Mouse (Mus musculus): Measurements from ENCODE around the gene Krt39. TPM values are rescaled to one million over a fixed set of nuclear protein-coding genes. Genes with fewer than 3 reads are reported as not detected.

The Krt39 gene
- polyA plus RNA-seq, 1 experiment from 2014 or later: 0.08 TPM

DNA sequence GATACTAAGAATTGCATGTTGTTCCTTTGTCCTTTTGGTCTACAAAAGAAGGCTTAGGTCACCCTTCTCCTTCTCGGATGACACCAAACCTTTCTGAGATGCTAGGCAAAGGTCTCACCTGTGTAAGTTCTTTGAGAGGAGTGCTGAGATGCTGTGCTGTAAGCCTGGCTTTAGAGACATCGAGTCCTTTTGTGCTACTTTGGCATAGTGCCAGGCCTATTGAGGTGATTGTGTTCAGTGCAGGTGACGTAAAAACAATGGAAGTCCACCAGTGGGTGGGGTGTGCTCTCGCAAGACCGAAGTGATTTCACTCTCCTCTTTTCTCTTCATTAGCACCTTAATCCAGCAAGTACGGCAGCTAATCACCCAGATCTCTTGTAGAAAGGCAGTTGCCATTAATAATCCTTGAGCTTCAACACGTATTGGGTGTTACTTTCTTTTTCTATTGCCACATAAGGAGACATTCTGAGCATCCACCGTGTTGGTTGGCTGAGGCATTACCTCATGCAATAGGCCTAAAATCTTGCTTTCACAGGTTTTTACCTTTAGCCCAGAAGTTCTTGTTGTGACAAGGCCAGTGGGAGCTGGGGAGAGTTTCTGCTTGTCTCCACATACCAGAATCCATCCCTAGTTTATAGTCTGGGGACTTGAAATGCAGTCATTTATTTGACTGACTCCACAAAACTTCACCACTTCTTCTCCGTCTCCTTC lies 20.9 kb downstream of the Krt39 start:
- in situ Hi-C loops (cut with MboI; ENCODE audit: low pct_unique_long_range_greater_than_20kb): no loop called here
- ATAC-seq: no peak
- CTCF ChIA-PET: no interaction called here
- no peaks in the 10 kb centered on the region for H3K27me3 ChIP-seq
- DNase-seq (ENCODE audit: low read depth, low spot score): no peak
- POLR2A ChIA-PET: interaction anchor here (0.6 to 0.7 kb wide), 2 partner anchors 10 to 310 kb away, joined by 3 to 4 read pairs; no protein-coding TSS in a partner anchor
- no peak for TF ChIP-seq CTCF (IDR thresholded peaks at IDR 0.05)

DNA sequence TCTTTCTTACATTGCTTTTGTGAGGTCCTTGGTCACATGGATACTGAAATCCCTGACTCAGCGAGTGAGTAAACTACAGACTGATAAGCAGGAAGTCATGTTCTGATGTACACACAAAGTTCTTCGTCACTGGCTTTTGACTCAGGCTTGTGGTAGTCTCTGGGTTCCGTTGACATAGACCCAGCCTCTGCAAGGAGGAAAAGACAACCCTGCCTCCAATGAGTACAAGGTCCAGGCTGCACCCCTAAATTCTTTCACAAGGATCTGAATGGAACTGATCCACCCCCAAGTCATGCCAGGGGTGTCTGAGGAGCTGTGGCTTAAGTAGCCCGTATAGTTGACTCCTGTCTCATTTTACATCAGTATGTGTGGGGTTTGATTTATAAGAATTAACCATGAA lies 24.7 kb downstream of the Krt39 start:
- no peak for TF ChIP-seq CTCF (IDR thresholded peaks at IDR 0.05)
- POLR2A ChIA-PET: no interaction called here
- ATAC-seq (no peak), DNase-seq (ENCODE audit: low read depth, low spot score) (no peak)
- no peaks in the 10 kb centered on the region for H3K27me3 ChIP-seq
- CTCF ChIA-PET: no interaction called here
- in situ Hi-C loops (cut with MboI; ENCODE audit: low pct_unique_long_range_greater_than_20kb): loop anchor here (25.0 kb wide), 1 partner anchor 266 kb away; the partner anchor contains the start of gene Gm11595

DNA sequence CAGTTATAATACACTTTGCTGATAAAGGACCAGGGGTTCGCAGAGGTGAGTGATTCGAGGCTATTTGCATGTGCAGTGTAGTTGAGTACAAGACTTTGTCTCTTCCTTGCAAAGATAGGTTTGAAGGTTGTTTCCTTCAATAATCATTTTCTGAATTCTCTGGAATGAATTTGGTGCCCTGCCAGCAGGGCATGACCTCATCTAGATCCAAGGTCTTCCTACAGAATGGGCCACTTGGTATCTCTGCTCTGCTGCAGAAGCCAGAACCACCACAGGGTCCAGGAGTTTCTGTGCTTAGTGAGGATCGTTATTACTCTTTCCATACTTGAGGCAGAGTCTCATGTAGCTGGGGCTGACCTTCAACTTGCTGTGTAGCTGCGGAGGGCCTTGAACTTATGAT lies 26.4 kb downstream of the Krt39 start:
- ChIA-PET CTCF (no interaction called here), POLR2A (no interaction called here)
- ATAC-seq (no peak), DNase-seq (ENCODE audit: low read depth, low spot score) (no peak)
- in situ Hi-C loops (cut with MboI; ENCODE audit: low pct_unique_long_range_greater_than_20kb): loop anchor here (25.0 kb wide), 1 partner anchor 268 kb away; the partner anchor contains the start of gene Gm11595
- H3K27me3 ChIP-seq: no peaks in the 10 kb centered on the region
- no peak for TF ChIP-seq CTCF (IDR thresholded peaks at IDR 0.05)

DNA sequence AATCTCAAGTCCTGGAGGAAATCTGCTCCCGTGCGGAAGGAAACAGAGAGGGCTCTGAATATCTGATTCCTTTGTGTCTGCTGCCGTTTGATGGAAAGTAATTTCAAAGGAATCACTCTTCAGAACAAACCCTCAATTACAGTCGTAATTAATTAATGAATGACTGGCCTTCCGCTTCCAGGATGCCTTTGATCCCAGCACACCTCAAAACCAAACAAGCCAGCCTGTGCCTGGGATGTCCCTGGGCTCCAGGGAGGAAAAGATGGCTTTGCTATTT lies 27.6 kb downstream of the Krt39 start:
- TF ChIP-seq CTCF (IDR thresholded peaks at IDR 0.05): no peak
- ATAC-seq: no peak
- DNase-seq (ENCODE audit: low read depth, low spot score): no peak
- ChIA-PET CTCF (no interaction called here), POLR2A (no interaction called here)
- H3K27me3 ChIP-seq: no peaks in the 10 kb centered on the region
- in situ Hi-C loops (cut with MboI; ENCODE audit: low pct_unique_long_range_greater_than_20kb): loop anchor here (25.0 kb wide), 1 partner anchor 269 kb away; the partner anchor contains the start of gene Gm11595

DNA sequence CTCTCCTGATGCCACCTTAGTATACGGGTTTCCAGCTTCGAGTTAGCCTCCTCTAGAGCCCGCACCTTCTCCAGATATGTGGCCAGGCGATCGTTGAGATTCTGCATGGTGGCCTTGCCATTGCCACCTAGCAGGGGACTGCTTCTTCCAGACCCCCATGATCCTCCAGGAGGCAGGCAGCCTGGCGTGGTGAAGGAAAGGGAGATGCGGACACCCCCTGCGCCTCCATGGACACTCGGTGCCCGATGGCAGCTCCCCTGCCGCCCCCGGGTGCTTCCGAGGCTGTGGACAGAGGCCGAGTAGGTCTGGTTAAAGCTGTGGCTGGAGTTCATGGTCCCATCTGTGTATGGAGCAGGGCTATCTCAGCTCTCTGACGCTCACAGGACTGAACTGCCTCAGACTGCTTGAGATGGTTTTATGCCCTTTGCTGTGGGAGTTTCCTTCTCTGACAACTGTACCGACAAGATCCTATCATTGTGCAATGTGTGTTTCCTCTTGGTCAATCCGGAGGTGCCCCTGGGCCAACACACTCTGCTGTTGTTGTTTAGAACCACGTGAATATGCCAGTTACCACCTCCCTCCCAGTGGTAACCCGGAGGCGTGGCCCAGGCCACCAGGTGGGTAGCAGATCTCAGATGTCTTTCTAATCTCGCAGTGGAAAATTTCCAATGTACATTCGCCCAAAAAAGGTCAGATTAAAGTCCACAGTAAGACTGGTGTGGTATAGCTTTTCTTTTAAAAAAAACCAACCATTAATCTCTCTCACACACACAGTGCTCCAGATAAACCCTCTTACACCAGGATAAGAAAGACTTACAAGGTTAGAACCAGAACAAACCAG lies 28.2 kb downstream of the Krt39 start, which contains the start of gene Krt23:
Gene Krt23, minus strand, starts transcription at position 405 of the 841 bp plus-strand sequence.
- in situ Hi-C loops (cut with MboI; ENCODE audit: low pct_unique_long_range_greater_than_20kb): loop anchor here (25.0 kb wide), 1 partner anchor 269 kb away; the partner anchor contains the start of gene Gm11595
- no peak for TF ChIP-seq CTCF (IDR thresholded peaks at IDR 0.05)
- no peak for DNase-seq (ENCODE audit: low read depth, low spot score)
- POLR2A ChIA-PET: no interaction called here
- ATAC-seq: no peak
- H3K27me3 ChIP-seq: no peaks in the 10 kb centered on the region
- CTCF ChIA-PET: no interaction called here

GRCm38 (mm10) chr11:99491040-99491439 lies 30.1 kb downstream of the Krt39 start:
- in situ Hi-C loops (cut with MboI; ENCODE audit: low pct_unique_long_range_greater_than_20kb): loop anchor here (25.0 kb wide), 1 partner anchor 271 kb away; the partner anchor contains the start of gene Gm11595
- ChIA-PET CTCF (no interaction called here), POLR2A (no interaction called here)
- TF ChIP-seq CTCF (IDR thresholded peaks at IDR 0.05): no peak
- no peaks in the 10 kb centered on the region for H3K27me3 ChIP-seq
- ATAC-seq (no peak), DNase-seq (ENCODE audit: low read depth, low spot score) (no peak)

DNA sequence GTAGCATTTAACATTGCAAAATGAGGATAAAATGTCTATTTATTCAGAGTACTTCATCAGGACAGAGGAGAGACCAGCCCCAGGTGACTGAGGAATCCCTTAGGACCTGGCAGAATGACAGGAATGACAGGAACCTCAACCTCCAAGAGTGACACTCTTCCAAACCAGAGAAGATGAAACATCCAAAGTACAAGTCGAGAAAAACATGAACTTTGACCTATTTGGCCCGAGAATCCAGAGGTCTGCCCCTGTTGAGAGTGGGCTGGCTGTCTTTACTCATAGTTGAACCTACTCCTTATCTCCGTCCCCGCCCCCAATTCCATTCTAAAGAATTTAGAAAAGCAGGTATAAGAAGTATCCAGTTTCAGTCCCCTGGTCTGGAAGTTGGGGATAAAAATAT lies 30.5 kb downstream of the Krt39 start:
- in situ Hi-C loops (cut with MboI; ENCODE audit: low pct_unique_long_range_greater_than_20kb): loop anchor here (25.0 kb wide), 1 partner anchor 272 kb away; the partner anchor contains the start of gene Gm11595
- no peak for TF ChIP-seq CTCF (IDR thresholded peaks at IDR 0.05)
- POLR2A ChIA-PET: no interaction called here
- CTCF ChIA-PET: no interaction called here
- no peak for ATAC-seq
- H3K27me3 ChIP-seq: no peaks in the 10 kb centered on the region
- DNase-seq (ENCODE audit: low read depth, low spot score): no peak

DNA sequence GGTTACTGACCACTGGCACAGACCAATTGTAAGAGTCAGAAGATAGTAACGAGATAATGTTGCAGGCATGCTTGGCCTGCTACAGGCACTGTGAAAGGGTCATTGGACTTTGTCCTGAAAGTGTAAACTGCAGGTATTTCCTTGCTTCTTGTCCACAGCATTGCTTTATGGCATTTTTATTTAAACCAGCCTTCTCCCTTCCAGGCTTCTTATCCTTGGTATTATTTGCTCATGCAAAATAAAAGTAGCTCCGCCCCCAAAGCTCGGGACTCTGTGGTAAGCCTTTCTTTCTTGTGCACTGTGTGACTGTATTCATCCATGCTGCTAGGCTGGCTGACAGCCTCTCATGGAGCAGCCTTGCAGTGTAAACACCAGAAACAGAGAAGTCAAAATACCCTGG lies 31.9 kb downstream of the Krt39 start:
- in situ Hi-C loops (cut with MboI; ENCODE audit: low pct_unique_long_range_greater_than_20kb): loop anchor here (25.0 kb wide), 1 partner anchor 273 kb away; the partner anchor contains the start of gene Gm11595
- CTCF ChIA-PET: no interaction called here
- DNase-seq (ENCODE audit: low read depth, low spot score): no peak

GRCm38 (mm10) chr11:99474981-99475380 lies 46.2 kb downstream of the Krt39 start:
- in situ Hi-C loops (cut with MboI; ENCODE audit: low pct_unique_long_range_greater_than_20kb): loop anchor here (25.0 kb wide), 1 partner anchor 287 kb away; the partner anchor contains the start of gene Gm11595
- DNase-seq (ENCODE audit: low read depth, low spot score) (no peak), ATAC-seq (no peak)
- CTCF ChIA-PET: no interaction called here
- POLR2A ChIA-PET: no interaction called here
- H3K27me3 ChIP-seq: no peaks in the 10 kb centered on the region
- TF ChIP-seq CTCF (IDR thresholded peaks at IDR 0.05): no peak

More for the DNA sequence above, 31.9 kb downstream of the Krt39 start:
- POLR2A ChIA-PET: interaction anchor here (1.2 kb wide), 1 partner anchor 53 kb away, joined by 3 read pairs; no protein-coding TSS in a partner anchor
- no peaks in the 10 kb centered on the region for H3K27me3 ChIP-seq
- no peak for ATAC-seq
- no peak for TF ChIP-seq CTCF (IDR thresholded peaks at IDR 0.05)

DNA sequence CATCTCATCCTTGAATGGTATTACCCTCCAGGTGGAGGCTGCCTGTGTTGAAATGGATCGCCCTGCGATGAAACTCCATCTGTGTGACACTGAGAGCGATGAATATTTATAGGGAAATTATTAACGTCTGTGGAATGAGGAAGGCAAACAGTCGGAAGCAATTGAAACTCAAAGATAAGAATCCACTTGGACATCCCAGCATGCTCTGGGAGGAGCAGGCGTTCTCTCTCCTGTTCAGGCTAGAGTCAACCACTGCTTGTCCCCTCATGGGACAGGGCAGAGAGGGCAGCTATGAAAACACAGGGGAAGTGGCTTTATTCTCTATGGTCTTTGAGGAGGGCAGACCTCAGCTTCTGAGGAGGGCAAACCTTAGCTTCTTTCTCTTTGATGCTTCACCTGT lies 47.7 kb downstream of the Krt39 start:
- in situ Hi-C loops (cut with MboI; ENCODE audit: low pct_unique_long_range_greater_than_20kb): no loop called here
- no peak for TF ChIP-seq CTCF (IDR thresholded peaks at IDR 0.05)
- DNase-seq (ENCODE audit: low read depth, low spot score) (no peak), ATAC-seq (no peak)
- no peaks in the 10 kb centered on the region for H3K27me3 ChIP-seq
- POLR2A ChIA-PET: no interaction called here
- CTCF ChIA-PET: no interaction called here

GRCm38 (mm10) chr11:99472405-99472804 lies 48.7 kb downstream of the Krt39 start:
- in situ Hi-C loops (cut with MboI; ENCODE audit: low pct_unique_long_range_greater_than_20kb): no loop called here
- H3K27me3 ChIP-seq: no peaks in the 10 kb centered on the region
- no peak for TF ChIP-seq CTCF (IDR thresholded peaks at IDR 0.05)
- ATAC-seq (peak; percentile 44), DNase-seq (ENCODE audit: low read depth, low spot score) (peak; percentile 28)
- CTCF ChIA-PET: no interaction called here
- POLR2A ChIA-PET: interaction anchor here (0.6 kb wide), 1 partner anchor 431 kb away, joined by 5 read pairs; no protein-coding TSS in a partner anchor
